Mouse (Mus musculus) urinary bladder, postnatal 4 days (tissue): Measurements from ENCODE around the gene Lrp10.

Experiments
- DNase-seq, 2 experiments: peaks; one replicate each; pipeline ENCODE4 v3.0.0; 2021 to 2022; ENCODE audit warnings: low spot score in 2 of 2

Lrp10 gene

DNA sequence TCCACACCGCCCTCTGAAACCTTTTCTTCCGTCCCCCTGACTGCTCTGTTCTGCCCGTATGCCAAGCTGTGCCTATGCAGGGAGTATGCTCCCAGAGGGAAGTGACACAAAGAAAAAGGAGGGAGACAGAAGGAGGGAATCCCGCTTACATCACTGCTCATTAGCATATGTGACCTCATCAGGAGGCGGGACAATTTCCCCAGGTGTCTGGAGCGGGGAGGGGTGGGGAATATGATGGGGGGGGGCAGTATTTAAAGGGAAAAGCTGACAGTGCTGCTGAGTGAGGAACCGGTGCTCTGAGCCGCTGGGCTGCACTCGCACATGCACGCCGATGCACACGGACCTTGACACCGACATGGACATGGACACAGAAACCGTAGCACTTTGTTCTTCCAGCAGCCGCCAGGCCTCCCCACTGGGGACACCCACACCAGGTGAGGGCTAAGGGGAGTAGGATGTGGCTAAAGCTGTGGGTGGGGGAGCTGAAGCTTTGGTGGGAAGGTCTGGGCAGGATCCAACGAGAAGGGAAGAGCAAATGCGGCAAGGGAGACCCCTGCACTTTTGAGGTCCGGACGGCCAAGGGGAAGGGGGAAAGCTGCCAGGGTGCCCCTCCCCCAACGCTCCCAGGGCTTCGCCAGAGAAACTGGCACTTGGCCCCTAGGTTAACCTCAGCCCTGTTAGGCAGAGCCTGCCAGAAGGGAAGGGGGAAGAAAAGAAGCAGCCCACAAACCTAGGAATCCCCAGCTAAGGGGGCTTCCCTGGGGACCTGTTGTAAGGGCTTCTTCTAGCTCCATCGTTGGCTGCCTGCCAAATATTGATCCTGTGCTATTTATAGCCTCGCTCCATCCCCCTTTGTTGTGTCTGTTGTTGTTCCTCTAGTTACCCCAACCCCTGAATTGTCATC is 12.3 kb downstream of the Lrp10 start, which contains the start of gene Rem2:
Rem2 (plus strand) TSS at position 160 of the 904 bp plus-strand sequence.
- no peak for DNase-seq

DNA sequence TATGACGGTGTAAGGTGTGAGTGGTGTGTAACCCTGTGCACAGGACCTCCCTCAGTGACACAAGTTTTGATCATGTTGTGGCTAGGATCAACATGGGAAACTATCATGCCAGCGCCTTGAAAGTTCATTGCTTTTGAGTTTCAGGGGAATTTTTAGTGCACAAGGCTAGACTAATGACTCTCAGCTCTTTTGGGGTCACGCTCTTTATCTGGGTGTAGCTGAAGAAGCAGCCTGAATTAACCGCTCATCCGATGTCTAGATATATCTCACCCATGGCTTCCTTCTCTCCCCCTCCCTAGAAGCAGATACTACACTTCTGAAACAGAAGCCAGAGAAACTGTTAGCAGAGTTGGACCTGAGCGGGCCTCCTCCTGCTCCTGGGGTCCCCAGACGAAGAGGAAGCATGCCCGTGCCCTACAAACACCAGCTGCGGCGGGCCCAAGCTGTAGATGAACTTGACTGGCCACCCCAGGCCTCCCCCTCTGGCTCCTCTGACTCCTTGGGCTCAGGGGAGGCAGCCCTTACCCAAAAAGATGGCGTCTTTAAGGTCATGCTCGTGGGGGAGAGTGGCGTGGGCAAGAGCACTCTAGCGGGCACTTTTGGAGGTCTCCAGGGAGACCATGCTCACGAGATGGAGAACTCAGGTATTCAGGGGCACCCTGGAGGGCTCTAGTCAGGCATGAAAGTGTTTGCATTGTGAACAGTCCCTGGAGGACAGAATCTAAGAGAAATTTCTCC is 13.4 kb downstream of the Lrp10 start:
- DNase-seq, result no peak

DNA sequence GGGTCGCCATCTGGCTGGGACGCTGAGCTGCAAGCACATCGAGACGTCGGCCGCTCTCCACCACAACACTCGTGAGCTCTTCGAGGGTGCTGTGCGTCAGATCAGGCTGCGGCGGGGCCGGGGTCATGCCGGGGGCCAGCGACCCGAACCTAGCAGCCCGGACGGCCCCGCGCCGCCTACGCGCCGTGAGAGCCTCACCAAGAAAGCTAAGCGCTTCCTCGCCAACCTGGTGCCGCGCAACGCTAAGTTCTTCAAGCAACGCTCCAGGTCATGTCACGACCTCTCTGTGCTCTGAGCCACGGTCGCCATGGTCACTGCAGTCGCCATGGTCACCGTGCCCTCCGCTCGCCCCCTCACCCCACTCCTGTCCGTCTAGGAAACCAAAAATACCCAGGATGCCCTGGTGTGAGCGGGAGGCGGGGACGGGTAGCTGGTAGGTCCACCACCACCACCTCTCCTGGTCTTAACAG is 15.5 kb downstream of the Lrp10 start:
- peak in 1 of 2 experiments; percentile 30 for DNase-seq

DNA sequence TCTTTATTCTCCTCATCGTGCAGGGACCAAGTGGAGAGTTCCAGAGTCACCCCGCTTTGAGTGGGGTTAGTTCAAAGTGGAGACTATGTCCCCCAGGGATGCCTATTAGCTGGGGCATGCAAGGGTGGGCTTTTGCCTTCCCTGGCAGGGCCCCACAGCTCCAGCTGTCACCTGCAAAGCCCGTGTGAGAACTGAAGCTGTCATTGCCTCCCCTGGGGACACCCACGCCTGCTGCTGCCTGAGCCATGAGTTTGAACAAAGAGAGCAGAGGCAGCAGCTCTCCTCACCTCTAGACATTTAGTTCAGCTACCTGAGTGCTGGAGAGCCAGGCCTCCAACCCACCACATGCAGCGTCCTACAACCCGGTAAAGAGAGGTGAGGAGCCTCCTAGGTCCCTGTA is 16.7 kb downstream of the Lrp10 start:
- no peak for DNase-seq

DNA sequence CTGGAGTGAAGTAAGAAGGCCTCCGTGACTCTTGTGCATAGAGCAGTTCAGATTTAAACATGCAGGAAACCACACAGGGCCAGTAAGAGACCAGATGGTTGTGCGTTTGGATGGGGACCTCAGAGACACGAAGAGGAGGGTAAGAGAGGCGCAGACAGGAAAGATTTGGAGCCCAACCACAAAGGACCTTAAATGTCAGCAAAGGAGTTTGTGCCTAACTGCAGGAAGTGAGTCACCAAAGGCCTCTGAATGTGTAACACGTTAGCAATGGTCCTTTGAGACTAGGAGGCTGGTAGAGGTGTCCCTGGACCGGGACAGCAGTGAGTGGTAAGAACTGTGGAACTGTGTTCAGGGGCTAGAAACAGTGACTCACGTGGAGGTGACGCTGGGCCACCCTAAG is 17.5 kb downstream of the Lrp10 start:
- DNase-seq, result no peak

DNA sequence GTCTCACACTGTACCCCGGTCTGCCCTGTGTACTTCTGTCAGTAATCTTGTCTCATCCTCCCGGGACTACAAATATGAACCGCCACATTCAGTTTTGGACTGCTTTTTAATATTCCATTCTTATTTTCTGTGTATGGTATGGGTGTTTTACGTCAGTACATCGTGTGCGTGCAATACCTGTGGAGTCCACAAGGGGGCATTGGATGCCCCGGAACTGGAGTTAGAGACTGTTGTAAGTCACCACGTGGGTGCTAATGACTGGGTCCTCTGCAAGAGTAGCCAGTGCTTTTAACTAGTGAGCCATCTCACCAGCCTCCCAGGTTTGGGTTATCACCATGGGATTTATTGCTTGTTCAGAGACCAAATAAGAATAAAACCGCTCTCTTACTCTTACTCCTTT is 18.6 kb downstream of the Lrp10 start:
- no peak for DNase-seq

DNA sequence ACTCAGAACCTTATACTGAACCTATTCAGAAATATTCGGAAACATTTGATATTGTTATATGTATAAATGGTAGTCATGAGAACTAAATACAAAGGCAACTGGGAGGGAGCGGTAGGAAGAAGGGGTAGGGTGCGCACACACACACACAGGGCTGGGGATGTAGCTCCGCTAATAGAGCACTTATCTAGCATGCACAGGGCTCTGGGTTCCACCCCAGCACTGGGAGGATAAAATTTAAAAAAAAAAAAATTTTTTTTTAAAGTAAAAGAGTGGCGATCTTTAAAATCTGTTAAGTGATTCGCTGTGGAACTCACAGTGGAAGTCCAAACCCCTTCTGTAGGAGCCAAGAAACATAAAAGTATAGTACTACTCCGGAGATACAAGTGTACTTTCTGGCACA is 22.0 kb downstream of the Lrp10 start:
- DNase-seq, result no peak

DNA sequence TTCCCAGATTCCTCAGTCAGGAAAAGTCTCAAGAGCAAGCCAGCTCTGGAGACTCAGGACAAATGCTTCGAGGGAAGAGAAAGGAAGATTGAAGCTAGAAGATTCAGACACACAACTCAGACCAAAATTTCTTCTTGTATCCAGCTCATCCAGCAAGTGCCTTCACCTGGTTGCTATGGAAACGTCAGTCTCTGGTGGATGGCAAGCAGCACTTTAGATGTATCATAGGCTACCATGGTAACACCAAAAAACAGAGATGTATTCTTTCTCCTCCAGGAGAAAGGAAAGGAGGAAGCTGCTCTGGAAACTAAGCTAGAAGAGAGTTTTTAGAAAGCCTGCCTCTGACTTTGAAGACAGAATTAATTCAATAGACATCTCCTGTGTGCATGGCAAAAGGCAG is 23.8 kb downstream of the Lrp10 start:
- no peak for DNase-seq

DNA sequence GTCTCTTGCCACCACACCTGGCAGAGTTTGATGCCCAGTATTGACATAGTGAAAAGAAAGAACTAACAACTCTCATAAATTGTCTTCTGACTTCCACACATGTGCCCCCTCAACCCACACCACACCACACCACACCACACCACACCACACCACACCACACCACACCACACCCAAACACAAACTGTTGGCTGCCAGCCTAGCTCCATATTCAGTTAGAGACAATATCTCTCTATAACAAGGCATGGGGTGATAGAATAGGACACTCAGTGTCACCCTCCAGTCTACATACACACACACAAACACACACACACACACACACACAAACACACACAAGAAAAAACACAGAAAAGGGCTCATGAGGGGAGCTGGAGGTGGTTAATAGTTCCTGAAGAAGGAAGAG is 24.4 kb downstream of the Lrp10 start:
- DNase-seq, result no peak

DNA sequence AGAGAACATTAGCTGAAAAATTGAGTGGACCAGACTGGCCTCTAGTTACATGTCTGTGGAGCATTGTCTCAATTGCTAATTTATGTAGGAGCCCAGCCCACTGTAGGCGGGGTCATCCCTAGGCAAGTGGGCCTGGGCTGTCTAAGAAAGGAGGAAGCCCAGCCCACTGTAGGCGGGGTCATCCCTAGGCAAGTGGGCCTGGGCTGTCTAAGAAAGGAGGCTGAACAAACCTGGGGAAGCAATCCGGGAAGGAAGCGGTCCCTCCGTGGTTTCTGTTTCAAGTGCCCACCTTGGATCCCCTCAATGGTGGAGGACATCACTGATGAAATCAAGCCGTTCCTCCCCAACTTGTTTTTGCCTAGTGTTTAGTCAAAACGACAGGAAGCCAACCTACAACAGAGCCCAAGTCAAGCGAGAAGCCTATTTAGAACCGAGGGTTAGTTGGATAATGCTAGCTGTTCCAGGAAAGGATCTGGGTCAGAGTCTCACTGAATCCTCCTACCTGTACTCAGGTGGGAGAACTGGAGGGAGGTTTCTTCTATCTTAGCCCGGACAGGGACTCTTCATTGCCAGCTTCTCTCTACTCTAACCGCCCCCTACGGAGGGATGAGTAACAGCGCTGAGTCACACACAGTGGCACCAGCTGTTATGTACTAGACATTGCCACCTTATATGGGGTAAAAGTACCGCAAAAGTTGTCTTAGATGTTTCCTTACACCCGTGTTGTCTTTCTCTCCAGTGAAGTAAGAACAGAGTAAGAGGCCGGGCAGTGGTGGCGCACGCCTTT is 28.6 kb downstream of the Lrp10 start:
- no peak for DNase-seq

DNA sequence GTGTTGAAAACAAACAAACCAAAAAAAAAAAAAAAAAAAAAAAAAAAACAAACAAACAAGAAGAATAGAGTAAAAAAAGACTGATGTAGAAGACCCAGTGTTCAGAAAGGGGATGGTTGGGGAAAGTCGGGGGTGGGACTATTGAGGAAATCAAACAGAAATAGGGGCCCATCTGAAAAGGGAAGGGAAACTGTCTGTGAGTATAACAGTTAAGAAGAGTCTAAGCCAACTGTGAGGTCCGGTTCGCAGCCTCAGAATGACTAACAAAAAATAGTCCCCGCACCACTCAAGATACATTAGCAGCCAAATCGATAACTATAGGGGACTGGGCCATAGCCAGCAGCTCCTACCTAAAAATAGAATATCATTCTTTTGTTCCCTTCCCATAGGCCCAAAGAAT is 29.3 kb downstream of the Lrp10 start:
- no peak for DNase-seq

DNA sequence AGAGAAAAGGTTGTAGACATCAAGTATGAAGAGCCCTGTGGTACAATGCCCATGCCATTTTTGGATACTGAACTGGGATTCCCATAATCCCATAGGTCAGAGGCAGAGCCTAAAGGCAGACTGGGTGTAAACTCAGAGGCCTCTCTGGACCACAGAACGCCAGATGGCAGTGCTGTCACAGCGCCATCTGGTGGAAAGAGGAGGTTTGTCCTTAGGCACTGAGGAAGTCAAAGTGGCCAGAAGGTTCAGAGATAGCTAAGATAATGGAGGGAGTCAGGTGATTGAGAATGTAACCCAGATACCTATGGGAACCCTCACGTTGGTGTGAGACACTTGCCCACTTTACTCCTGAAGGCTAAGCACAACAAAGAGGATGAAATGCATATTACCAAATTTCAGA is 30.3 kb downstream of the Lrp10 start:
- no peak for DNase-seq

DNA sequence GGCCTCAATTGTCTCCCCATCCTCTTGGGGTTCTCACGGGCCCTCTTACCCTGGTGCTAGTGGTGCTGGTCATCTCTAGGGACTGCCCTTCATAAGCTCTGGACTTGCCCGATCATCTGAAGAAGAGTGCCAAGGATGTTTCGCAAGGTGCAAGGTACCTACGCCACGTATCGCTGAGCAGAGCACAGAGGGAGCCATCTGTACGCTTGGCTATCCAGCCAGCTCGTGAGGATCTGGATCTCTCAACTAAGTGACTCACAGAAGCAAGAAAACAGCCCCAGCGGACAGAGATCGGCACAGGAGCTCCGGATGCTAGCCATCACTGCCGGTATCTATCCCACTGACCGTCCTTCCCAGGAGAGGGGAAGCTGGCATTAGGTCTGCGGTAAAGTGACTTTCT is 32.8 kb downstream of the Lrp10 start:
- no peak for DNase-seq

DNA sequence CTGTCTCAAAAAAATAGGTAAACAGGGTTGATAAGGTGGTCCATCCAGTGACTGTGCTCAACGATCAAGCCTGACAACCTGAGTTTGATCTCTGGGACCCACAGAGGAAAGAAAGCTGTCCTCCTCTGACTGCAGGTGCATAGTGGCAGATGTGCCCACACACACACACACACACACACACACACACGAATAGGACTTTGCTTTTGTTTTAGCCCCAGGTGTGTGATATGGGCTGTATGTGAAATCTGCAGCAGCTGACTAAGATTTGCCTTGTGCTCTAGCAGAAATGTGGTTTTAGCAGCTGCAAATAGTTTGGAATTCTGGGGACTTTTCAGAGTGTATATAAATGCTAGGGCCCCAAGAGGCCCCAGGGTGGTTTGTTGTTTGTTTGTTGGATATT is 35.4 kb downstream of the Lrp10 start:
- DNase-seq, result no peak

DNA sequence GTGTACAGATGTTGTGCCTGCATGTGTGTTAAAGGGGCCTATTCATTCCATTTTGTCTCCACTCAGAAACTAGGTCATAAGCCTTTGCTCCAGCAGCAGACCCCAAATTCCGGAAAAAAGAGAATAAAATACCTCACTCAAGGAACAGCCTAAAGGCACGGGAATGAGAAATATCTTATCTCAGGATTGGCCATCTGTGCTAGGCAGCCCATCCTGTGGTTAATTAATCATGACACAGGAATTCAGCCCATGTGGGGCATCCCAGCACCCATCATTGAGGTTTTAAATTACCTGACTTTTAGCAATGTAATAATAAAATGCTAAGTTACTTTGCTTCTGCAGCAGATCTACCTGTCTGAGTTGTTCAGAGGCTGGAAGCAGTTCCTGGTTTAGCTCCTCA is 37.4 kb downstream of the Lrp10 start:
- DNase-seq, result no peak

DNA sequence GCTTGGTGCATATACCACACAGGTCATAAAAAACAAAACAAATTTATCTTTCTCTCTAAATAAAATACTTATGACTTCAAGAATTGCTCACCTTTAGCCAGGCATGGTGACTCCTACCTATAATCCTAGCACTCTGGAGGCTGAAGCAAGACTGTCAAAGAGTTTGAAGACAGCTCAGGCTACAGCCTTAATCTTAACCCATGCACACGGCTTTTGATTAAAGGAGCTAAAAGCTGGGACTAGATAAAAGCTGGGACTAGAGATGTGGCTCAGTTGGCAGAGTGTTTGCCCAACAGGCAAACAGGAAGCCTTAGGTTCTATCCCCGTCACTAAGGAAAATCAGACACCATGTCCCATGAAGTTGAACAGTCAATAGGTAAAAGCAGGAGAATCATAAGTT is 39.2 kb downstream of the Lrp10 start:
- DNase-seq, result no peak

DNA sequence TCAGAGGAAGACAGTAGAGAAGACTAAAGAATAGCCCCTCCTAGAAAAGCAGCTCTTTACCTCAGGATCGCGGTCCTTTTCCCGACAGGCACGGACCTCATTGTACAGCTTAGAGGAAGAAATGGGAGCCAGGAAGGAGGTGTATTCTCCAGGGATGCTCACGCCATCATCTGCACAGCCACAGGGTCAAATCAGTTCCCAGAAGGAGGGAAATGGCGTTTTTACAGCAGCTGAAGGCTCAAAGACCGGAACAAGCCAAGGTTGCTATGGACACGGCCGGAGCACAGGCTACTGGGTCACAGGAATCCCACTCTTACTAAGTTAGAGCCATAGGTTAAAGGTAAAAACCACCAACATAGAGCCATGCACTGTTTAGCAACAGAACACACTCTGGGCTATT is 45.8 kb downstream of the Lrp10 start:
- no peak for DNase-seq

DNA sequence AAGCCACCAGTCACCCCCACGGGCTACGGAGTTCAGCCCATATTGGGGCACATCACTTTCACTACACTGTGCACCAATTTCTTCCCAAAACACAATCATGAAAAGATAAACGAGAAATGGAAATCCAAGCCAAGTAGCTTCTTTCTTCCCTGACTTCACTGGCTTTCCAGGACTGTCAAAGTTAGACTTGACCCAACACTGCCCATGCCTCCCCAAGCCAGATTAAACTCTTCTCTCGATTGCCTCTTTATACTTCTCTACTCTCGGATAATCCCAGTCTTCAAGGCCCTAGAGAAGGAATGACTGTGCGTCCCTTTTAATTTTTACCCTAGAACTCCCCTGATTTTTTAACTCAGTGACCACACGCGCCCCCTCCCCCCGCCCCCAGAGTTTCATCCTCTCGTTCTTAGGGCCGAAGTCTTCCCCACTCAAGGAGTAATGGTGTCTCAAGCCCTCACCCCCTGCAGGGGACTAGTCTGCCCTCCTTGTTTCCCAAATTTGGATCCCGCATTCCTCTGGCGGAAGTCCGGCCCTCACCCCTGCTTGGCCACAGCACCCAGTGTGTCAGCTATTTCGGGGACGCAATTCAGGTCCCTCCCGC is 52.9 kb downstream of the Lrp10 start:
- no peak for DNase-seq
